Mouse (Mus musculus): ENCODE data around the gene Iars2. TPM values are rescaled to one million over a fixed set of nuclear protein-coding genes. Genes with fewer than 3 reads are reported as not detected.

Iars2 gene
- polyA plus RNA-seq (2014; fragmentation: Illumina TruSeq; extraction: RNeasy Lipid Tissue Mini Kit (QIAGEN cat#74804); ENCODE audit: low read depth, low replicate concordance): 19.4 TPM

GRCm38 (mm10) chr1:185328721-185329610, at the start of gene Iars2:
TSS of gene Iars2 (minus strand) at chr1:185329396.

GRCm38 (mm10) chr1:185362677-185363520, 33.7 kb upstream of the Iars2 start, which contains the start of gene Eprs:
TSS of gene Eprs (plus strand) at chr1:185363044.

GRCm38 (mm10) chr1:185331983-185332430, 2.8 kb upstream of the Iars2 start, which contains the start of gene Bpnt1:
TSS of gene Bpnt1 (plus strand) at chr1:185332149.

Other genes starting within 250 kb of the Iars2 start
- gene Rab3gap2, start 125.3 kb downstream of the Iars2 start, polyA plus RNA-seq (2014; fragmentation: Illumina TruSeq; extraction: RNeasy Lipid Tissue Mini Kit (QIAGEN cat#74804); ENCODE audit: low read depth, low replicate concordance): 5.8 TPM
- 73.7 TPM for gene Bpnt1, start 2.8 kb upstream of the Iars2 start, polyA plus RNA-seq (2014; fragmentation: Illumina TruSeq; extraction: RNeasy Lipid Tissue Mini Kit (QIAGEN cat#74804); ENCODE audit: low read depth, low replicate concordance)
- 47.6 TPM for gene Eprs, start 33.6 kb upstream of the Iars2 start, polyA plus RNA-seq (2014; fragmentation: Illumina TruSeq; extraction: RNeasy Lipid Tissue Mini Kit (QIAGEN cat#74804); ENCODE audit: low read depth, low replicate concordance)
- gene Slc30a10, start 125.5 kb upstream of the Iars2 start, polyA plus RNA-seq (2014; fragmentation: Illumina TruSeq; extraction: RNeasy Lipid Tissue Mini Kit (QIAGEN cat#74804); ENCODE audit: low read depth, low replicate concordance): 36.5 TPM